Mouse (Mus musculus): ENCODE data around the gene Fam98b.

The Fam98b gene

GRCm38 (mm10) chr2:117303391-117304350, 54.1 kb downstream of the Fam98b start:
- no peak for DNase-seq (ENCODE audit: low read depth, low spot score)

- no peak for DNase-seq (ENCODE audit: low read depth, low spot score)
These were observed 55.4 kb downstream of the Fam98b start for GRCm38 (mm10) chr2:117304941-117305340.

- DNase-seq (ENCODE audit: low read depth, low spot score), result no peak
These were observed 58.4 kb downstream of the Fam98b start for GRCm38 (mm10) chr2:117307959-117308358.

- DNase-seq (ENCODE audit: low read depth, low spot score), result no peak
These were observed 59.5 kb downstream of the Fam98b start for GRCm38 (mm10) chr2:117309046-117309445.

- DNase-seq (ENCODE audit: low read depth, low spot score), result no peak
These were observed 61.8 kb downstream of the Fam98b start for GRCm38 (mm10) chr2:117311349-117311748.

GRCm38 (mm10) chr2:117312030-117312429, 62.5 kb downstream of the Fam98b start:
- no peak for DNase-seq (ENCODE audit: low read depth, low spot score)

GRCm38 (mm10) chr2:117312441-117312895, 62.9 kb downstream of the Fam98b start:
- DNase-seq (ENCODE audit: low read depth, low spot score), result no peak

- DNase-seq (ENCODE audit: low read depth, low spot score), result no peak
These were observed 64.2 kb downstream of the Fam98b start for GRCm38 (mm10) chr2:117313586-117314235.

- DNase-seq (ENCODE audit: low read depth, low spot score), result no peak
These were observed 69.5 kb downstream of the Fam98b start for GRCm38 (mm10) chr2:117318991-117319390.

Measured in embryo, embryonic 11.5 days (tissue).